Mouse (Mus musculus): ENCODE measurements at regions not wholly inside any gene's neighbourhood (a gene's known extent, or its start where the extent isn't known, plus 50 kb on each side); places are given as distances from the start of the nearest gene placed in this dataset.

DNA sequence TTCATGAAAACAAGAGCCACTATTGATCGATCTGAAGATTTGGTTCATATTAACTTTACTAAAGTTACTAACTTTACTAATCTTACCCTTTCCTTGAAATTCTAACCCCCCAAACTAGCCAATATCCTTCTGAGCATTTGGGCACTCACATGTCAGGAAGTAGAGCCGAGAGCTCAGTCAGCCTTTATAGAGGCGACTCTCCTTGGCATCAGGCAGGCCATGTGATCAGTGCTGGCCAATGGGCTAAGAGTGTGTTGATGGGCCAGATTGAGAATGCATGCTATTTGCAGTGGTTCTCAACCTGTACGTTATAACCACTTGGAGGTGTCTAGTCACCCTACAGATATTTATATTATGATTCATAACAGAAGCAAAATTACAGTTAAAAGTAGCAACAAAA lies 69.6 kb upstream of the Slc35b4 start:
- no peak for DNase-seq

DNA sequence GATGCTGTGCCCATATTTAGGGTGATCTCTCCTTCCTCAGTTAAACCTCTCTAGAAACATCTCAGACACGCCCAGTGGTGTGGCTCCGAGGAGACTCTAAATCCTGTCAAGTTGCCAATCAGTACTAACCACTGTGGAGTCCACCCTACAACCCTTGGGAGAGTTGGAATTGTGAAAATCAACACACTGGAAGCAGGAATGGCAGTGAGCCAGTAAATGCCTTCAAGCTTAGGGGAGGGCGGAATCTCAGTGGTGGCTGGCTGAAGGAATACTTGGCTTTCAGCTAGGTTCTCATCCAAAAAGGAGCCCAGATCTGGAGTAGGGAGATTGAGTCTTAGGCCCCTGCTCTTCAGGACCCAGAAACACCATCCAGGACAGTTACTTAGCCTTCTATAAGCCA lies 66.1 kb upstream of the Slc35b4 start:
- DNase-seq, result no peak

DNA sequence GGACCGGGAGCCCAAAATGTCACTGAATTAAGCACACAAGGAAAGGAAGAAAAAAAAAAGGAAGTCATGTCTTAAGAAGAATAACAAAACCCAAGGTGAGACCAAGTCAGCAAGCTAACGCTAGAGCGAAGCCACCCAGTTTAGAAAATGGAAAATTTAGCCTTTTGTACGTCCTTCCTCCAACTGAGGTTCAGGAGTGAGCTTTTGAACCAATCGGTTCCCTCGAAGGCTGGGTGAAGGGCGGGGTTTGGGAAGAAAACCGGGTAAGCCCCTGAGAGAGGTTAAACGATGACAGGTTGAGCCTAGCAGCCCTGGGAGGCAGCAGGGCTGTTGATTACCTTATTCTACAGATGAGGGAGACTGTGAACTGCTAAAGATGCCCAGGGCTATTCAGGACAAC lies 65.6 kb upstream of the Slc35b4 start:
- no peak for DNase-seq

DNA sequence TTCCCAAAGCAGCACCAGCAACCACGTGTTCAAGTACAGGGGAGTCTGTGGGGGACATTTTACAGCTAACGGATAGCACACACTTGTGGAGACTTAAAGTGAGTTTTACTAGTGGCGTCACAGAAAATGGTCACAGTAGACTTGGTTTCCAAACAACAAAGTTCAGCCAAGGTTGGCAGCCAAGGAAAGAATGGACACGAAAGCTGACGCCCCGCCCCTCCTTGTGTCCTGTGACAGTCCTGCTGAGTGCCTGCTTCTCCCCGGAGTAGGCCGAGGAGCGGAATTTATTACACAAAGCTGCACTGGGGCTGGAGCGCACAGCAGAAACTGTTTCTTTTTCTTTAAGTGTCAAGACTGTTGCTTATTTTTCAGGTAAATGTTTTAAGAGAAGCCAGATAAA lies 58.2 kb upstream of the Slc35b4 start:
- DNase-seq, result no peak

DNA sequence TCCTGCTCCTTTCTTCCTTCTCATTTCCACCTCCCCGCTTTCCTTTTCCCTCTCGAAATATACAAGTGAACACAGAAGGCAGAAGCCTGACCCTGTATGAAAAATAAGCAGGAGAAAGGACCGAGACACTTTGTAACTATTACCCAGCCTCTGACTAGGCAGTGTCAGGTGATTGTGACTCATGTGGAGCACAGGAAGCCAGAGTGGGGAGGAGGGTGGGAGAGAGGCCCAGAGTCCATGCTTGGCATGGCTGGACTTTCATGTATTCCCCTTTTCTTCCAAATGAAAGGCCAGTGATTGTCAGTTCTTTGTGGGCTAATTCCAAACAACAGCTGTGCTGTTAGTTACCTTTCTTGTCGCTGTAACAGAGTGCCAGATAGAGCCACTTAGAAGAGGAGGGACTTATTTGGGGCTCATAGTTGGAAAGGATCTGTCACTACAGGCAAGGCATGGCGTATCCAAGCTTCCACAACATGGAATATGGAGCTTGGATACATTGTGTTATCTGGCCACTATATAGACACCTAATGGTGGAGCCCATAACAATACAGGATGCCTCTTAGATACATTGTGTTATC lies 57.6 kb upstream of the Slc35b4 start:
- DNase-seq, result no peak

DNA sequence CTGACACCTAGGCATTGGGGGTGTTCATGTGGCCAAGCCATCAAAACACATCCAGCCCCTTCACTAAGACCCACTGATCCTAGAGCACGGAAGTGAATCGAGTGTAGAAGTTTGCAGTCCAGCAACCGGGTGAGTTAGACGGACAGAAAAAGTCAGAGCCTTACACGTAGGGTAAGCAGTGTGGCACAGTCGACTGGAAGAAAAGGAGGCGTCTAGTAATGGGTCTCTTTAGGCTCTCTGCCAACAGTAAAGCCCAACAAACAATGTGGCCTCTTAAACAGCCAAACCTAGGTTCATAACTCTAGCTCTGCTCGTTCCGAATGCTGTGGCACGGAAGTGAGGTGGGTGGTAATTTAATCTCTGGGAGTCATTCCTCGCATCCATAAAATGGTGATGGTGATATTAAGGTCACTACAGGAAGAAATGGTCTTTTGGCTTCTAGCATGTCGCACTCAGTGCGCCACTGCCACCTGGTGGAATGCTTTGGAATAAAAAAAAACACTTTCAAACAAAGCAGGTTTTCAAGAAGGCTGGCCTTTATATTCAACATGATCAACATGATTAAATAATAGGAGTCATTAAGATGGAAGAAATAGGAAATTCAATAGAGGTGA lies 54.0 kb upstream of the Slc35b4 start:
- DNase-seq, result peak; percentile 28 to 48

DNA sequence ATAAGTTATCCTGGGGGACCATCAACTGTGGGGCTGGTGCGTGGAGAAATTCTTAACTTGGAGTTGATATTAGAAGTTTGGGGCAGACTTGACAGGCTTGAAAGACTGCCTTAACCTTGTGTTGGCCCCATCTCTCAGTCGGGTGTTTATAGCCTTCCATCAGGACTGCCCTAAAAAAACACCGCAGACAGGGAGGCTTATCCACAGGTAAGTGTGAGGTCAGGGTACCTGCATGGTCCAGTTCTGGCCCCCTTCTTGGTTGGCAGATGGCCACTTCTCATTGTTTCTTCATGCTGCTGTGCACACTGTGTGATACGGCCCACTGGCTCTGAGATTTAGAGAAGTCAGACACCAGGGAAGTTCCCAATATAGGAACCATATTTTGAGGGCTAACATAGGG lies 50.2 kb upstream of the Slc35b4 start:
- no peak for DNase-seq

All from cerebellum, postnatal 36 days (tissue).